Mouse (Mus musculus) 3T3-L1 (cell line): ENCODE results near the gene Fanci.

Experiments
- DNase-seq: peaks from one replicate; pipeline ENCODE4 v3.0.0-alpha.2; 2015; ENCODE audit warnings: low read depth, low spot score

The Fanci gene

GRCm38 (mm10) chr7:79464776-79465420 lies 73.2 kb downstream of the Fanci start:
- no peak for DNase-seq

GRCm38 (mm10) chr7:79465461-79466044 lies 73.8 kb downstream of the Fanci start:
- peak; percentile 40 for DNase-seq

- DNase-seq = peak; percentile 97
Observed at GRCm38 (mm10) chr7:79466053-79466901, 74.5 kb downstream of the Fanci start, which contains the start of gene Polg. Polg (minus strand) TSS chr7:79466362.

- no peak for DNase-seq
Observed at GRCm38 (mm10) chr7:79467951-79468350, 76.2 kb downstream of the Fanci start.

- no peak for DNase-seq
Observed at GRCm38 (mm10) chr7:79468994-79469393, 77.3 kb downstream of the Fanci start.

GRCm38 (mm10) chr7:79469766-79470165 lies 78.0 kb downstream of the Fanci start:
- no peak for DNase-seq

- no peak for DNase-seq
Observed at GRCm38 (mm10) chr7:79470718-79471117, 79.0 kb downstream of the Fanci start.

- DNase-seq = peak; percentile 40
Observed at GRCm38 (mm10) chr7:79471436-79471835, 79.7 kb downstream of the Fanci start.

GRCm38 (mm10) chr7:79472792-79473191 lies 81.1 kb downstream of the Fanci start:
- DNase-seq = peak; percentile 20

- no peak for DNase-seq
Observed at GRCm38 (mm10) chr7:79473496-79474194, 81.9 kb downstream of the Fanci start.

- DNase-seq = no peak
Observed at GRCm38 (mm10) chr7:79474831-79475399, 83.2 kb downstream of the Fanci start.

GRCm38 (mm10) chr7:79486528-79486927 lies 94.8 kb downstream of the Fanci start:
- DNase-seq = peak; percentile 72

GRCm38 (mm10) chr7:79493915-79494314 lies 102.2 kb downstream of the Fanci start:
- DNase-seq = peak; percentile 62

- peak; percentile 75 for DNase-seq
Observed at GRCm38 (mm10) chr7:79495988-79496815, 104.5 kb downstream of the Fanci start.

GRCm38 (mm10) chr7:79496816-79497328 lies 105.1 kb downstream of the Fanci start:
- no peak for DNase-seq

GRCm38 (mm10) chr7:79497701-79498115 lies 106.0 kb downstream of the Fanci start:
- DNase-seq = no peak

GRCm38 (mm10) chr7:79498356-79498755 lies 106.6 kb downstream of the Fanci start:
- no peak for DNase-seq

GRCm38 (mm10) chr7:79498965-79499595 lies 107.4 kb downstream of the Fanci start:
- DNase-seq = no peak
